ENCODE assay signal across 31 mouse cellular contexts in the genomic region with DNA sequence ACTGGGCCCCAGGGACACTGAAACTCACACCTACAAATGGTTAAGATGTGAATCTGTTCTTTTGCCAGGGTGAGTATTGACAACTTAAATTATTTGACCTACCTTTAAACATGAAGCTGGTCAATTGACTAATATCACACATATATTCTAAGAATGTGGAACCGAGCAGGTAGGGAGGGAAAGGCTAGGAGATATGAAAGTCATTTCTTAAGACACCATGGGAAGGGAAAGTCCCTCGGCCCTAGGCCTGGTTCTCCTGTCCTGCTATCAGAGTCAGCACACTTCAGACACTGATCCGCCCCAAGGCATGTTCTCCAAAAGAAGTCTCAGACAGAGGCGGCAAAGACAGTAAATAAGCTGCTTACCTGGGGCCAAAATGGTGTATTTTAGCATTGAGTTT.
"Had no signal": no experiment of that assay in that cellular context is flagged by ENCODE, and none has a peak within 500 bp of the region (broad histone marks: within the 10 kb centered on the region; RNA-seq: fewer than 3 reads in every experiment).

No protein-coding gene starts in this region.

- H3K27me3 ChIP-seq: heart, embryonic 12.5 days; heart, embryonic 13.5 days; heart, embryonic 15.5 days; hindbrain, embryonic 12.5 days; hindbrain, embryonic 13.5 days; hindbrain, embryonic 15.5 days; intestine, embryonic 15.5 days; kidney, embryonic 15.5 days had no signal

- H3K36me3 ChIP-seq: heart, embryonic 12.5 days; heart, embryonic 13.5 days; heart, embryonic 15.5 days; hindbrain, embryonic 12.5 days; hindbrain, embryonic 13.5 days; hindbrain, embryonic 15.5 days; intestine, embryonic 15.5 days; kidney, embryonic 15.5 days had no signal

- H3K4me1 ChIP-seq: heart, embryonic 12.5 days; heart, embryonic 13.5 days; heart, embryonic 15.5 days; intestine, embryonic 15.5 days; kidney, embryonic 15.5 days had no signal

- H3K4me2 ChIP-seq: heart, embryonic 11.5 days; heart, embryonic 12.5 days; heart, embryonic 13.5 days; heart, embryonic 15.5 days; hindbrain, embryonic 12.5 days; hindbrain, embryonic 13.5 days; hindbrain, embryonic 14.5 days; hindbrain, embryonic 15.5 days; intestine, embryonic 15.5 days; kidney, embryonic 15.5 days had no signal

- H3K9me3 ChIP-seq: heart, embryonic 12.5 days; heart, embryonic 13.5 days; heart, embryonic 15.5 days; hindbrain, embryonic 10.5 days; hindbrain, embryonic 12.5 days; hindbrain, embryonic 13.5 days; hindbrain, embryonic 15.5 days; intestine, embryonic 15.5 days; kidney, embryonic 15.5 days had no signal

- DNase-seq: heart, postnatal 10 days; heart, postnatal 14 days; heart, postnatal 36 days; heart, postnatal 4 days; kidney, adult 11 months; kidney, adult 18-20 months; kidney, adult 2 months; kidney, adult 8-10 months; kidney, adult 9 months; kidney, postnatal 10 days; kidney, postnatal 14 days; kidney, postnatal 25 days; kidney, postnatal 36 days; kidney, postnatal 4 days; layer of hippocampus, adult 9-11 months; layer of hippocampus, postnatal 36 days had no signal

- H3K27ac ChIP-seq: heart, embryonic 13.5 days; heart, embryonic 15.5 days; hindbrain, embryonic 10.5 days; hindbrain, embryonic 12.5 days; hindbrain, embryonic 13.5 days; hindbrain, embryonic 14.5 days; hindbrain, embryonic 15.5 days; hindbrain, postnatal 0 days; intestine, embryonic 15.5 days; kidney, embryonic 15.5 days; kidney, postnatal 0 days; layer of hippocampus, adult 2 months; left cerebral cortex, adult 2 months had no signal

- H3K9ac ChIP-seq: heart, embryonic 12.5 days; heart, embryonic 13.5 days; heart, embryonic 15.5 days; hindbrain, embryonic 12.5 days; hindbrain, embryonic 13.5 days; hindbrain, embryonic 14.5 days; hindbrain, embryonic 15.5 days; intestine, embryonic 15.5 days; kidney, embryonic 15.5 days had no signal

- H3K4me3 ChIP-seq: heart, embryonic 12.5 days; heart, embryonic 13.5 days; heart, embryonic 15.5 days; hindbrain, embryonic 10.5 days; hindbrain, embryonic 12.5 days; hindbrain, embryonic 13.5 days; hindbrain, embryonic 15.5 days; intestine, embryonic 15.5 days; kidney, embryonic 15.5 days; layer of hippocampus, adult 2 months; left cerebral cortex, adult 2 months had no signal
